Mouse (Mus musculus): ENCODE results near the gene Vmn1r89. TPM values are rescaled to one million over a fixed set of nuclear protein-coding genes. Genes with fewer than 3 reads are reported as not detected.

Gene Vmn1r89
- polyA plus RNA-seq (2014; fragmentation: Nextera tagmentation; extraction: Ambion mirVana): not detected in 2 replicates

GRCm38 (mm10) chr7:13212720-13213119 is at the start of gene Vmn1r89:
TSS of gene Vmn1r89 (plus strand) at chr7:13213020.
- ATAC-seq (ENCODE audit: insufficient number of reproducible peaks, low FRiP score, low TSS enrichment, low read depth): no peak
- no peaks in the 10 kb centered on the region for H3K36me3 ChIP-seq (ENCODE audit: control insufficient read depth, insufficient read depth, low read length)
- no peak within 1 kb of the TSS for H3K4me3 ChIP-seq (ENCODE audit: low read depth, low read length)
- no peak within 1 kb of the TSS for H3K9ac ChIP-seq (ENCODE audit: low read length)
- no peak for DNase-seq (ENCODE audit: low spot score)
- no peaks in the 10 kb centered on the region for H3K4me1 ChIP-seq (ENCODE audit: control insufficient read depth, insufficient read depth, low read length)
- no peaks in the 10 kb centered on the region for H3K9me3 ChIP-seq (ENCODE audit: control insufficient read depth, low read length)
- H3K27ac ChIP-seq (replicated peaks; ENCODE audit: low read depth, low read length): no peak within 1 kb of the TSS
- H3K4me2 ChIP-seq (ENCODE audit: low read depth, severe bottlenecking): no peak within 1 kb of the TSS
- H3K27me3 ChIP-seq (ENCODE audit: control insufficient read depth, insufficient read depth, low read length): no peaks in the 10 kb centered on the region

GRCm38 (mm10) chr7:13260746-13261700 is 48.2 kb downstream of the Vmn1r89 start:
- Histone ChIP-seq H3K27ac (replicated peaks; ENCODE audit: low read depth, low read length) (no peak overlapping the region), H3K4me3 (ENCODE audit: low read depth, low read length) (no peak overlapping the region), H3K27me3 (ENCODE audit: control insufficient read depth, insufficient read depth, low read length) (no peaks in the 10 kb centered on the region), H3K4me2 (ENCODE audit: low read depth, severe bottlenecking) (no peak overlapping the region), H3K36me3 (ENCODE audit: control insufficient read depth, insufficient read depth, low read length) (no peaks in the 10 kb centered on the region), H3K9ac (ENCODE audit: low read length) (no peak overlapping the region), H3K4me1 (ENCODE audit: control insufficient read depth, insufficient read depth, low read length) (no peaks in the 10 kb centered on the region), H3K9me3 (ENCODE audit: control insufficient read depth, low read length) (no peaks in the 10 kb centered on the region)
- WGBS: 48% methylated on average over 50 of the region's 50 CpGs
- DNase-seq (ENCODE audit: low spot score) (no peak), ATAC-seq (ENCODE audit: insufficient number of reproducible peaks, low FRiP score, low TSS enrichment, low read depth) (no peak)

GRCm38 (mm10) chr7:13263851-13264250 is 51.0 kb downstream of the Vmn1r89 start:
- H3K36me3 ChIP-seq (ENCODE audit: control insufficient read depth, insufficient read depth, low read length): no peaks in the 10 kb centered on the region
- DNase-seq (ENCODE audit: low spot score) (no peak), ATAC-seq (ENCODE audit: insufficient number of reproducible peaks, low FRiP score, low TSS enrichment, low read depth) (no peak)
- H3K9ac ChIP-seq (ENCODE audit: low read length): no peak overlapping the region
- no peaks in the 10 kb centered on the region for H3K4me1 ChIP-seq (ENCODE audit: control insufficient read depth, insufficient read depth, low read length)
- H3K27me3 ChIP-seq (ENCODE audit: control insufficient read depth, insufficient read depth, low read length): no peaks in the 10 kb centered on the region
- no peak overlapping the region for H3K4me3 ChIP-seq (ENCODE audit: low read depth, low read length)
- 84% methylated on average over 5 of the region's 5 CpGs for WGBS
- H3K27ac ChIP-seq (replicated peaks; ENCODE audit: low read depth, low read length): no peak overlapping the region
- H3K9me3 ChIP-seq (ENCODE audit: control insufficient read depth, low read length): no peaks in the 10 kb centered on the region
- H3K4me2 ChIP-seq (ENCODE audit: low read depth, severe bottlenecking): no peak overlapping the region

- ATAC-seq (ENCODE audit: insufficient number of reproducible peaks, low FRiP score, low TSS enrichment, low read depth): no peak
- no peak overlapping the region for H3K9ac ChIP-seq (ENCODE audit: low read length)
- H3K27ac ChIP-seq (replicated peaks; ENCODE audit: low read depth, low read length): no peak overlapping the region
- H3K4me1 ChIP-seq (ENCODE audit: control insufficient read depth, insufficient read depth, low read length): no peaks in the 10 kb centered on the region
- no peak for DNase-seq (ENCODE audit: low spot score)
- no peaks in the 10 kb centered on the region for H3K36me3 ChIP-seq (ENCODE audit: control insufficient read depth, insufficient read depth, low read length)
- no peaks in the 10 kb centered on the region for H3K27me3 ChIP-seq (ENCODE audit: control insufficient read depth, insufficient read depth, low read length)
- 79% methylated on average over 2 of the region's 2 CpGs for WGBS
- no peak overlapping the region for H3K4me2 ChIP-seq (ENCODE audit: low read depth, severe bottlenecking)
- H3K9me3 ChIP-seq (ENCODE audit: control insufficient read depth, low read length): no peaks in the 10 kb centered on the region
- H3K4me3 ChIP-seq (ENCODE audit: low read depth, low read length): no peak overlapping the region
Observed at GRCm38 (mm10) chr7:13264396-13264795, 51.6 kb downstream of the Vmn1r89 start.

GRCm38 (mm10) chr7:13268749-13269260 is 56.0 kb downstream of the Vmn1r89 start:
- Histone ChIP-seq H3K36me3 (ENCODE audit: control insufficient read depth, insufficient read depth, low read length) (no peaks in the 10 kb centered on the region), H3K4me1 (ENCODE audit: control insufficient read depth, insufficient read depth, low read length) (no peaks in the 10 kb centered on the region), H3K4me3 (ENCODE audit: low read depth, low read length) (no peak overlapping the region), H3K27me3 (ENCODE audit: control insufficient read depth, insufficient read depth, low read length) (no peaks in the 10 kb centered on the region), H3K4me2 (ENCODE audit: low read depth, severe bottlenecking) (no peak overlapping the region), H3K9ac (ENCODE audit: low read length) (no peak overlapping the region), H3K9me3 (ENCODE audit: control insufficient read depth, low read length) (no peaks in the 10 kb centered on the region), H3K27ac (replicated peaks; ENCODE audit: low read depth, low read length) (no peak overlapping the region)
- no peak for DNase-seq (ENCODE audit: low spot score)
- ATAC-seq (ENCODE audit: insufficient number of reproducible peaks, low FRiP score, low TSS enrichment, low read depth): no peak
- 91% methylated on average over 4 of the region's 4 CpGs for WGBS

- Histone ChIP-seq H3K27me3 (ENCODE audit: control insufficient read depth, insufficient read depth, low read length) (no peaks in the 10 kb centered on the region), H3K4me2 (ENCODE audit: low read depth, severe bottlenecking) (no peak overlapping the region), H3K4me1 (ENCODE audit: control insufficient read depth, insufficient read depth, low read length) (no peaks in the 10 kb centered on the region), H3K9me3 (ENCODE audit: control insufficient read depth, low read length) (no peaks in the 10 kb centered on the region), H3K36me3 (ENCODE audit: control insufficient read depth, insufficient read depth, low read length) (no peaks in the 10 kb centered on the region), H3K9ac (ENCODE audit: low read length) (no peak overlapping the region), H3K4me3 (ENCODE audit: low read depth, low read length) (no peak overlapping the region), H3K27ac (replicated peaks; ENCODE audit: low read depth, low read length) (no peak overlapping the region)
- ATAC-seq (ENCODE audit: insufficient number of reproducible peaks, low FRiP score, low TSS enrichment, low read depth) (no peak), DNase-seq (ENCODE audit: low spot score) (no peak)
- 81% methylated on average over 11 of the region's 11 CpGs for WGBS
Observed at GRCm38 (mm10) chr7:13269394-13269793, 56.6 kb downstream of the Vmn1r89 start.

Other genes starting within 250 kb of the Vmn1r89 start
- gene Zfp324, start 247.2 kb upstream of the Vmn1r89 start, polyA plus RNA-seq (2014; fragmentation: Nextera tagmentation; extraction: Ambion mirVana): 8.2 and 10.2 TPM in 2 replicates
- 7.5 and 10.3 TPM in 2 replicates for gene Zfp446, start 235.2 kb upstream of the Vmn1r89 start, polyA plus RNA-seq (2014; fragmentation: Nextera tagmentation; extraction: Ambion mirVana)
- gene Slc27a5, start 214.8 kb upstream of the Vmn1r89 start, polyA plus RNA-seq (2014; fragmentation: Nextera tagmentation; extraction: Ambion mirVana): not detected in 2 replicates
- 610 and 647 TPM in 2 replicates for gene Trim28, start 213.9 kb upstream of the Vmn1r89 start, polyA plus RNA-seq (2014; fragmentation: Nextera tagmentation; extraction: Ambion mirVana)
- 30.6 and 31.5 TPM in 2 replicates for gene Zbtb45, start 203.0 kb upstream of the Vmn1r89 start, polyA plus RNA-seq (2014; fragmentation: Nextera tagmentation; extraction: Ambion mirVana)
- 84.2 and 93.8 TPM in 2 replicates for gene Chmp2a, start 178.2 kb upstream of the Vmn1r89 start, polyA plus RNA-seq (2014; fragmentation: Nextera tagmentation; extraction: Ambion mirVana)
- gene Ube2m, start 174.7 kb upstream of the Vmn1r89 start, polyA plus RNA-seq (2014; fragmentation: Nextera tagmentation; extraction: Ambion mirVana): 199 TPM in 2 replicates
- gene Mzf1, start 158.3 kb upstream of the Vmn1r89 start, polyA plus RNA-seq (2014; fragmentation: Nextera tagmentation; extraction: Ambion mirVana): 2.3 TPM in 2 replicates
- gene Vmn1r85, start 117.8 kb upstream of the Vmn1r89 start, polyA plus RNA-seq (2014; fragmentation: Nextera tagmentation; extraction: Ambion mirVana): not detected in 2 replicates
- gene Vmn1r86, start 93.1 kb upstream of the Vmn1r89 start, polyA plus RNA-seq (2014; fragmentation: Nextera tagmentation; extraction: Ambion mirVana): not detected in 2 replicates
- gene Vmn1r87, start 72.9 kb upstream of the Vmn1r89 start, polyA plus RNA-seq (2014; fragmentation: Nextera tagmentation; extraction: Ambion mirVana): not detected in 2 replicates
- not detected in 2 replicates for gene Vmn1r88, start 53.5 kb upstream of the Vmn1r89 start, polyA plus RNA-seq (2014; fragmentation: Nextera tagmentation; extraction: Ambion mirVana)
- gene Lig1, start 64.3 kb downstream of the Vmn1r89 start, polyA plus RNA-seq (2014; fragmentation: Nextera tagmentation; extraction: Ambion mirVana): 173 and 185 TPM in 2 replicates
- gene Zswim9, start 65.7 kb downstream of the Vmn1r89 start, polyA plus RNA-seq (2014; fragmentation: Nextera tagmentation; extraction: Ambion mirVana): 5.1 and 5.8 TPM in 2 replicates
- 1.8 and 1.9 TPM in 2 replicates for gene Pla2g4c, start 111.6 kb downstream of the Vmn1r89 start, polyA plus RNA-seq (2014; fragmentation: Nextera tagmentation; extraction: Ambion mirVana)
- not detected in 2 replicates for gene Cabp5, start 185.1 kb downstream of the Vmn1r89 start, polyA plus RNA-seq (2014; fragmentation: Nextera tagmentation; extraction: Ambion mirVana)
- not detected in 2 replicates for gene Bsph1, start 237.8 kb downstream of the Vmn1r89 start, polyA plus RNA-seq (2014; fragmentation: Nextera tagmentation; extraction: Ambion mirVana)

Data from limb, embryonic 11.5 days (tissue).